Mouse (Mus musculus): ENCODE data around the gene Kif3b.

GRCm38 (mm10) chr2:153263053-153263452, 28.2 kb upstream of the Kif3b start:
- TF ChIP-seq CTCF (IDR thresholded peaks at IDR 0.05; ENCODE audit: low read depth): no peak
- no peak for TF ChIP-seq EP300 (optimal IDR thresholded peaks at IDR 0.05)

All from stomach, postnatal 0 days (tissue).